Mouse (Mus musculus): ENCODE measurements around the gene Fga. TPM values are rescaled to one million over a fixed set of nuclear protein-coding genes. Genes with fewer than 3 reads are reported as not detected.

Fga gene
- polyA plus RNA-seq, 1 experiment: not detected

DNA sequence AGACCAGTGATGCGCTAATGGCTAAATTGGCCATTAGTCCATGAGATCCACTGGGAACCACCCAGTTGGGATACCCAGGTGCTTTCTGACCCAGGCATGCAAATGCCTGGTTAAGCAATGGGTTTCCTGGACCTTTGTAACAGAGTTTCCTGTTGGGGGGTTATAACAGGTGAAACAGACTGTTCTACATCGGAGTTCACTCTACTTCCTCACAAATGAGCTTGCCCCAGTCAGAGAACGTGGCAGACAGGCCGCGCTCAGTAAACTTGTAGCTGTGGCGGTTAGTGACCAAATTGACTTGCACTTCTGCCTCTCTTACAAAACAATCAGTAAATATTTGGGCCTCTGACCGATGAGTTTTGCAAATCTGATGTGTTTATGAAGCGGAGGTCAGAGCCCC is 22.8 kb upstream of the Fga start:
- Histone ChIP-seq H3K27me3 (ENCODE audit: control insufficient read depth, insufficient read depth, insufficient read length) (no peaks in the 10 kb centered on the region), H3K4me3 (ENCODE audit: insufficient read depth, poor library complexity, severe bottlenecking) (no peak overlapping the region), H3K36me3 (ENCODE audit: control insufficient read depth, insufficient read depth) (no peaks in the 10 kb centered on the region), H3ac (ENCODE audit: control insufficient read depth, insufficient read length, low read depth) (no peak overlapping the region), H3K79me3 (ENCODE audit: low read depth) (no peaks in the 10 kb centered on the region), H3K79me2 (ENCODE audit: control insufficient read depth, insufficient read depth) (no peaks in the 10 kb centered on the region)
- TF ChIP-seq FOSL1 (IDR thresholded peaks at IDR 0.05; ENCODE audit: insufficient read depth, low read length, poor library complexity, severe bottlenecking) (no peak), MAX (IDR thresholded peaks at IDR 0.05) (no peak), CEBPB (IDR thresholded peaks at IDR 0.05; ENCODE audit: low read depth) (no peak), MYOD1 (IDR thresholded peaks at IDR 0.05; ENCODE audit: control insufficient read depth, insufficient read length, low read depth) (no peak), MYOG (IDR thresholded peaks at IDR 0.05; ENCODE audit: control insufficient read depth, extremely low read depth, insufficient read length) (no peak), CTCF (IDR thresholded peaks at IDR 0.05; ENCODE audit: control insufficient read depth, insufficient read depth, insufficient read length) (no peak), USF1 (IDR thresholded peaks at IDR 0.05; ENCODE audit: low read depth) (no peak)

DNA sequence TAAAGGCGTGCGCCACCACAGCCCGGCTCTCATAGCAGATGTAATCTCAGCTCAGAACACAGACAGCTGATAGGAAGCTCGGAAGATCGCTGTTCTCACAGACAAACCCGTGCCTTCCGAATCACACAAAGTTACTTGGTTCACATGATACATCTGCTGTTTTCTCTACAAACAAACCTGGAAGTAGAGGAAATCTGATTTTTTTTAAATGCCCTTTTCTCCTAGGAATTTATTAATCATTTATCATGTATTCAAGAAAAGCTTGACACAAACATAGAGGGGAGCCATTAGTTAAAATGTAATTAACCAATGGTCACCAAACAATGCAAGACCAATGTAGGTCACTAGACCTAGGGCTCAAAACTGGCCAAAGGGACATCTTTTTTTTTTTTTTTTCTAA is 21.1 kb upstream of the Fga start:
- Histone ChIP-seq H3K27me3 (ENCODE audit: control insufficient read depth, insufficient read depth, insufficient read length) (peaks cover 3% of the 10 kb centered on the region), H3K79me3 (ENCODE audit: low read depth) (no peaks in the 10 kb centered on the region), H3K4me3 (ENCODE audit: insufficient read depth, poor library complexity, severe bottlenecking) (no peak overlapping the region), H3K79me2 (ENCODE audit: control insufficient read depth, insufficient read depth) (no peaks in the 10 kb centered on the region), H3K36me3 (ENCODE audit: control insufficient read depth, insufficient read depth) (no peaks in the 10 kb centered on the region), H3ac (ENCODE audit: control insufficient read depth, insufficient read length, low read depth) (no peak overlapping the region)
- no peak for TF ChIP-seq FOSL1 (IDR thresholded peaks at IDR 0.05; ENCODE audit: insufficient read depth, low read length, poor library complexity, severe bottlenecking)
- TF ChIP-seq CTCF (IDR thresholded peaks at IDR 0.05; ENCODE audit: control insufficient read depth, insufficient read depth, insufficient read length): no peak
- TF ChIP-seq MYOG (IDR thresholded peaks at IDR 0.05; ENCODE audit: control insufficient read depth, extremely low read depth, insufficient read length): no peak
- no peak for TF ChIP-seq MAX (IDR thresholded peaks at IDR 0.05)
- TF ChIP-seq MYOD1 (IDR thresholded peaks at IDR 0.05; ENCODE audit: control insufficient read depth, insufficient read length, low read depth): no peak
- TF ChIP-seq CEBPB (IDR thresholded peaks at IDR 0.05; ENCODE audit: low read depth): no peak

- H3K27me3 ChIP-seq (ENCODE audit: control insufficient read depth, insufficient read depth, insufficient read length): peaks cover 11% of the 10 kb centered on the region
- no peaks in the 10 kb centered on the region for H3K79me3 ChIP-seq (ENCODE audit: low read depth)
- TF ChIP-seq MAX (IDR thresholded peaks at IDR 0.05): no peak
- no peak for TF ChIP-seq CTCF (IDR thresholded peaks at IDR 0.05; ENCODE audit: control insufficient read depth, insufficient read depth, insufficient read length)
- TF ChIP-seq USF1 (IDR thresholded peaks at IDR 0.05; ENCODE audit: low read depth): no peak
- no peak for TF ChIP-seq MYOG (IDR thresholded peaks at IDR 0.05; ENCODE audit: control insufficient read depth, extremely low read depth, insufficient read length)
- TF ChIP-seq FOSL1 (IDR thresholded peaks at IDR 0.05; ENCODE audit: insufficient read depth, low read length, poor library complexity, severe bottlenecking): no peak
- no peak for TF ChIP-seq CEBPB (IDR thresholded peaks at IDR 0.05; ENCODE audit: low read depth)
- TF ChIP-seq MYOD1 (IDR thresholded peaks at IDR 0.05; ENCODE audit: control insufficient read depth, insufficient read length, low read depth): no peak
- H3K36me3 ChIP-seq (ENCODE audit: control insufficient read depth, insufficient read depth): no peaks in the 10 kb centered on the region
- no peaks in the 10 kb centered on the region for H3K79me2 ChIP-seq (ENCODE audit: control insufficient read depth, insufficient read depth)
- no peak within 1 kb of the TSS for H3K4me3 ChIP-seq (ENCODE audit: insufficient read depth, poor library complexity, severe bottlenecking)
- no peak within 1 kb of the TSS for H3ac ChIP-seq (ENCODE audit: control insufficient read depth, insufficient read length, low read depth)
These were observed 18.3 kb upstream of the Fga start, which contains the start of gene Fgg for GRCm38 (mm10) chr3:83007557-83007956. Gene Fgg, plus strand, starts transcription at chr3:83007724.

DNA sequence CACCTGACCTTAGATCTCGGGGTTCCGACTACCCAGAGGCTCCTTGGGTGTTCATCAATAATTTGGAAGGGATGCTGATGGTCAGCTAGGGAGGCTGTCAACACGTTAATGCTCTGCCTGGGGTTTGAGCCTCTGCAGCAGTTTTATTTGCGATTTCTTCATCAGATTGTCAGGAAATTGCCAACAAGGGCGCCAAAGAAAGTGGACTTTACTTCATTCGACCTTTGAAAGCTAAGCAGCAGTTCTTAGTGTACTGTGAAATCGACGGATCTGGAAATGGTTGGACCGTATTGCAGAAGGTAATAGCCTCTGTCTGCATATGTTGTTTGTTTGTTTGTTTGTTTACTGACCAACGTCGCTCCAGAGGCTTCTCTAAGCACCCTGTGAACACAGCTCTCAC is 15.6 kb upstream of the Fga start:
- H3ac ChIP-seq (ENCODE audit: control insufficient read depth, insufficient read length, low read depth): no peak overlapping the region
- no peaks in the 10 kb centered on the region for H3K79me2 ChIP-seq (ENCODE audit: control insufficient read depth, insufficient read depth)
- no peaks in the 10 kb centered on the region for H3K79me3 ChIP-seq (ENCODE audit: low read depth)
- TF ChIP-seq USF1 (IDR thresholded peaks at IDR 0.05; ENCODE audit: low read depth) (no peak), MYOG (IDR thresholded peaks at IDR 0.05; ENCODE audit: control insufficient read depth, extremely low read depth, insufficient read length) (no peak)
- no peak overlapping the region for H3K4me3 ChIP-seq (ENCODE audit: insufficient read depth, poor library complexity, severe bottlenecking)
- H3K36me3 ChIP-seq (ENCODE audit: control insufficient read depth, insufficient read depth): no peaks in the 10 kb centered on the region
- H3K27me3 ChIP-seq (ENCODE audit: control insufficient read depth, insufficient read depth, insufficient read length): peaks cover 14% of the 10 kb centered on the region

- peaks cover 14% of the 10 kb centered on the region for H3K27me3 ChIP-seq (ENCODE audit: control insufficient read depth, insufficient read depth, insufficient read length)
- H3K4me3 ChIP-seq (ENCODE audit: insufficient read depth, poor library complexity, severe bottlenecking): no peak overlapping the region
- H3K79me3 ChIP-seq (ENCODE audit: low read depth): no peaks in the 10 kb centered on the region
- H3K79me2 ChIP-seq (ENCODE audit: control insufficient read depth, insufficient read depth): no peaks in the 10 kb centered on the region
- no peaks in the 10 kb centered on the region for H3K36me3 ChIP-seq (ENCODE audit: control insufficient read depth, insufficient read depth)
- TF ChIP-seq MYOG (IDR thresholded peaks at IDR 0.05; ENCODE audit: control insufficient read depth, extremely low read depth, insufficient read length): no peak
- TF ChIP-seq MYOD1 (IDR thresholded peaks at IDR 0.05; ENCODE audit: control insufficient read depth, insufficient read length, low read depth): no peak
- no peak for TF ChIP-seq FOSL1 (IDR thresholded peaks at IDR 0.05; ENCODE audit: insufficient read depth, low read length, poor library complexity, severe bottlenecking)
- TF ChIP-seq MAX (IDR thresholded peaks at IDR 0.05): no peak
- TF ChIP-seq CTCF (IDR thresholded peaks at IDR 0.05; ENCODE audit: control insufficient read depth, insufficient read depth, insufficient read length): no peak
- TF ChIP-seq CEBPB (IDR thresholded peaks at IDR 0.05; ENCODE audit: low read depth): no peak
- no peak for TF ChIP-seq USF1 (IDR thresholded peaks at IDR 0.05; ENCODE audit: low read depth)
- no peak overlapping the region for H3ac ChIP-seq (ENCODE audit: control insufficient read depth, insufficient read length, low read depth)
These were observed 14.7 kb upstream of the Fga start for GRCm38 (mm10) chr3:83011136-83011535.

DNA sequence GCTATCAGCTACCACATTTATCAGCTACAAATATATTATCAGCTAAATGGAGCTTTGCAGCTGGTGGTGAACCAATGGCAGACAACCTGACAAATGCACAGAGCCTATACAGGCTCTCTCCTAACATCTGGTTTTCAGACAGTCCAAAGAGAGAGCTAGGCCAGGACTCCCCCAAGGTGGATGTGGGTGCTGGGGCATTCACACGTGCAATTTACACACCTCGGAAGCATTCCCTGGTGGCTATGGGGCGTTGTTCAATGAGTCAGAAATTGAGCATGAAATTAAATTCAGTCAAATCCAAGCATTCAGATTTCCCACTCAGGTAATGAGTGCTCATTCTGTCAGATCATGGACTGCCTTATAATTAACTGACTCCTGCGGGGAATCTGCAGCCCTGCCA is 14.3 kb upstream of the Fga start:
- peaks cover 14% of the 10 kb centered on the region for H3K27me3 ChIP-seq (ENCODE audit: control insufficient read depth, insufficient read depth, insufficient read length)
- TF ChIP-seq MYOG (IDR thresholded peaks at IDR 0.05; ENCODE audit: control insufficient read depth, extremely low read depth, insufficient read length) (no peak), MYOD1 (IDR thresholded peaks at IDR 0.05; ENCODE audit: control insufficient read depth, insufficient read length, low read depth) (no peak), FOSL1 (IDR thresholded peaks at IDR 0.05; ENCODE audit: insufficient read depth, low read length, poor library complexity, severe bottlenecking) (no peak), CTCF (IDR thresholded peaks at IDR 0.05; ENCODE audit: control insufficient read depth, insufficient read depth, insufficient read length) (no peak), USF1 (IDR thresholded peaks at IDR 0.05; ENCODE audit: low read depth) (no peak), MAX (IDR thresholded peaks at IDR 0.05) (no peak), CEBPB (IDR thresholded peaks at IDR 0.05; ENCODE audit: low read depth) (no peak)
- no peak overlapping the region for H3K4me3 ChIP-seq (ENCODE audit: insufficient read depth, poor library complexity, severe bottlenecking)
- no peaks in the 10 kb centered on the region for H3K79me3 ChIP-seq (ENCODE audit: low read depth)
- no peak overlapping the region for H3ac ChIP-seq (ENCODE audit: control insufficient read depth, insufficient read length, low read depth)
- no peaks in the 10 kb centered on the region for H3K79me2 ChIP-seq (ENCODE audit: control insufficient read depth, insufficient read depth)
- H3K36me3 ChIP-seq (ENCODE audit: control insufficient read depth, insufficient read depth): no peaks in the 10 kb centered on the region

All from C2C12 (cell line).